Mouse (Mus musculus) urinary bladder, postnatal 4 days (tissue): Measurements from ENCODE around the gene Exoc7.

Experiments
- DNase-seq, 2 experiments: peaks; one replicate each; pipeline ENCODE4 v3.0.0; 2021 to 2022; ENCODE audit warnings: low spot score in 2 of 2

Gene Exoc7

DNA sequence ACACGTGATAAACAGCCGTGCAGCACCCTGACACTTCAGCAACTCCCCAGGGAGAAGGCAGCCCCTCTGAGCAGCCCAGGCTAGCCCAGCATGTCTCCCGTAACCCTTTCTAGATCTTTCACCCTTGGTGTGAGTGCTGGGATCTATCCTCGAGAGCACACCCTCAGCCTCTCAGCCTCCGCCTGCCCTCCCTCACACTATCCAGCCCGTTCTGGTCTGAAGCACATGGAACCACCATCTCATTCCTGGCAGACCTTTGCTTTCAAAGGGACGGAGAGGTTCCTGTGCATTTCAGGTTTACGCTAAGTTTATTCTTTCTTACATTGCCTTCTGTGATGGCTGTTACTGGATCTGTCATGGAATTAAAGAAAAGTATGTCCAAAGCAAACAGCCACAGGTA lies 62.5 kb downstream of the Exoc7 start:
- no peak for DNase-seq

DNA sequence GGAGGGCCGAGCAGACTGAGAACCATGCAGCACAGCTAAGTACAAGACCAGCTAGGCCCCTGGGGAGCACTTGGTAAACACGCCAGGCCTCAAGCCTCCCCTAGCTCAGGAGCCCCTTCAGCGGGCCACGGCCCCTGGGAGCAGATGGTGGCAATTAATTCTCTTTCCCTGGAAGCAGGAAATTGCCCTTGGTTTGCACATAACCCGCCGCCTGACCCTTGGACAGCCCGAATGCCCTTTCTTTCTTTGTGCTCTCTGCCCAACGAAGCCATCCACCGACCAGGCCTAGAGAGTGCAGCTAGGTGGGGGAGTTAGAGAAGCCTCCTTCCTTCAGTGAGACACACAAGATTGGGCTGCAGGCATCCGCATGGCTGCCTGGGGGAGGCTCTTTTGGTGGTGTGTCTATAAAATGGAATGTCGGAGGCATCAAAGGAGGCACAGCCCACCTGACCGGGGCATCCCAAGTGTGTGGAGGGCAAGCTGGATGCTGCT lies 65.2 kb downstream of the Exoc7 start:
- no peak for DNase-seq

DNA sequence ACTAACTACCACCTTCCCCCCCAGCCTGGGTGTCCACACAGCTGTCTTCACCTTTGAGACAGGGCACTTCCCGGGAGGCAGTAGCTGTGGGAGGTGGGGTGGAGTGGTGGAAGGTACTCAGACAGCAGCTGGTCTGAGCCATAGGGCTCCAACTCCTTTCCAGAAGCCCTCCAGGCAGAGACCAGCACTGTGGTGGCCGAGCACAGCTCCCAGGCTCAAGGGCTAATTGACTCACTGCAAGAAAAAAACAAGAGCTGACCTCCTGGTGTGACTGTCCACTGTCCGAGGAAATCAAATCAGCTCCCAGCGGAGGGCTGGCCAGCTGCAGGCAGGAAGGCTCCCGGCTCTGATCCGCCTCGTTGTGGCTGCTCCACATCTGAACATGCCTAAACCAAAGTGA lies 67.2 kb downstream of the Exoc7 start:
- DNase-seq, result no peak
